Mouse (Mus musculus): ENCODE data around the gene Mmp21. TPM values are rescaled to one million over a fixed set of nuclear protein-coding genes. Genes with fewer than 3 reads are reported as not detected.

Mmp21 gene
- total RNA-seq (2021) (not detected), polyA plus RNA-seq (2012; rRNA removed) (not detected in 2 replicates)
- long read RNA-seq, result 0 reads

GRCm38 (mm10) chr7:133679961-133680360 is at the start of gene Mmp21:
TSS of gene Mmp21 (minus strand) at chr7:133680061.
- intact Hi-C loops (cut with DNase I), result no loop called here
- Histone ChIP-seq H3K36me3 (ENCODE audit: control insufficient read depth, insufficient read depth, low read length) (no peaks in the 10 kb centered on the region), H3K79me2 (replicated peaks; ENCODE audit: control insufficient read depth, insufficient read depth, low read length) (no peaks in the 10 kb centered on the region), H3K4me1 (ENCODE audit: control insufficient read depth, insufficient read depth, low read length) (peaks cover 1% of the 10 kb centered on the region; the same call in 1 of the 2 replicates), H3K9ac (ENCODE audit: low read depth, low read length) (no peak within 1 kb of the TSS), H3K27me3 (ENCODE audit: control insufficient read depth, insufficient read depth, low read length) (no peaks in the 10 kb centered on the region), H3K4me3 (no peak within 1 kb of the TSS), H3K27ac (no peak within 1 kb of the TSS)
- WGBS, result 76% methylated on average over 3 of the region's 3 CpGs
- TF ChIP-seq EP300 (IDR thresholded peaks at IDR 0.05; ENCODE audit: insufficient read depth, low read depth, low read length) (no peak), CTCF (IDR thresholded peaks at IDR 0.05) (no peak), POLR2A (IDR thresholded peaks at IDR 0.05; ENCODE audit: insufficient read depth, low read depth, low read length) (no peak)
- no peak for DNase-seq

- no peak overlapping the region for H3K4me3 ChIP-seq
- intact Hi-C loops (cut with DNase I), result loop anchor here (5.0 kb wide), 1 partner anchor 43 kb away; no protein-coding TSS in a partner anchor
- DNase-seq, result no peak
- WGBS, result 80% methylated on average over 5 of the region's 5 CpGs
- no peak for TF ChIP-seq CTCF (IDR thresholded peaks at IDR 0.05)
- no peak for TF ChIP-seq EP300 (IDR thresholded peaks at IDR 0.05; ENCODE audit: insufficient read depth, low read depth, low read length)
- TF ChIP-seq POLR2A (IDR thresholded peaks at IDR 0.05; ENCODE audit: insufficient read depth, low read depth, low read length), result no peak
- peak overlapping the region; percentile 88 for H3K27ac ChIP-seq
- no peaks in the 10 kb centered on the region for H3K27me3 ChIP-seq (ENCODE audit: control insufficient read depth, insufficient read depth, low read length)
- peaks cover 15% of the 10 kb centered on the region for H3K4me1 ChIP-seq (ENCODE audit: control insufficient read depth, insufficient read depth, low read length)
- H3K36me3 ChIP-seq (ENCODE audit: control insufficient read depth, insufficient read depth, low read length), result peaks cover 2% of the 10 kb centered on the region; the same call in 1 of the 2 replicates
- no peaks in the 10 kb centered on the region for H3K79me2 ChIP-seq (replicated peaks; ENCODE audit: control insufficient read depth, insufficient read depth, low read length)
- no peak overlapping the region for H3K9ac ChIP-seq (ENCODE audit: low read depth, low read length)
Observed at GRCm38 (mm10) chr7:133729351-133729750, 49.5 kb upstream of the Mmp21 start.

- DNase-seq, result peak in 1 of 2 experiments; percentile 30
- H3K27ac ChIP-seq, result peak overlapping the region; percentile 56
- no peaks in the 10 kb centered on the region for H3K27me3 ChIP-seq (ENCODE audit: control insufficient read depth, insufficient read depth, low read length)
- peaks cover 12% of the 10 kb centered on the region for H3K4me1 ChIP-seq (ENCODE audit: control insufficient read depth, insufficient read depth, low read length)
- intact Hi-C loops (cut with DNase I), result loop anchor here (5.0 kb wide), 1 partner anchor 45 kb away; no protein-coding TSS in a partner anchor
- H3K79me2 ChIP-seq (replicated peaks; ENCODE audit: control insufficient read depth, insufficient read depth, low read length), result no peaks in the 10 kb centered on the region
- H3K4me3 ChIP-seq, result no peak overlapping the region
- H3K9ac ChIP-seq (ENCODE audit: low read depth, low read length), result no peak overlapping the region
- TF ChIP-seq EP300 (IDR thresholded peaks at IDR 0.05; ENCODE audit: insufficient read depth, low read depth, low read length), result 0 out of 2 replicates have a peak, but pooled peaks have one; percentile 56
- TF ChIP-seq POLR2A (IDR thresholded peaks at IDR 0.05; ENCODE audit: insufficient read depth, low read depth, low read length), result no peak
- H3K36me3 ChIP-seq (ENCODE audit: control insufficient read depth, insufficient read depth, low read length), result peaks cover 2% of the 10 kb centered on the region; the same call in 1 of the 2 replicates
- 56% methylated on average over 6 of the region's 6 CpGs for WGBS
Observed at GRCm38 (mm10) chr7:133727027-133727426, 47.2 kb upstream of the Mmp21 start.

- Histone ChIP-seq H3K9ac (ENCODE audit: low read depth, low read length) (no peak overlapping the region), H3K79me2 (replicated peaks; ENCODE audit: control insufficient read depth, insufficient read depth, low read length) (no peaks in the 10 kb centered on the region), H3K4me3 (no peak overlapping the region), H3K27me3 (ENCODE audit: control insufficient read depth, insufficient read depth, low read length) (no peaks in the 10 kb centered on the region), H3K36me3 (ENCODE audit: control insufficient read depth, insufficient read depth, low read length) (peaks cover 2% of the 10 kb centered on the region; the same call in 1 of the 2 replicates), H3K4me1 (ENCODE audit: control insufficient read depth, insufficient read depth, low read length) (peaks cover 5% of the 10 kb centered on the region), H3K27ac (peak overlapping the region; percentile 20)
- TF ChIP-seq EP300 (IDR thresholded peaks at IDR 0.05; ENCODE audit: insufficient read depth, low read depth, low read length) (no peak), POLR2A (IDR thresholded peaks at IDR 0.05; ENCODE audit: insufficient read depth, low read depth, low read length) (no peak), CTCF (IDR thresholded peaks at IDR 0.05) (no peak)
- peak; percentile 50 to 52 for DNase-seq
- intact Hi-C loops (cut with DNase I), result loop anchor here (5.0 kb wide), 1 partner anchor 47 kb away; no protein-coding TSS in a partner anchor
- 71% methylated on average over 10 of the region's 10 CpGs for WGBS
Observed at GRCm38 (mm10) chr7:133725571-133725970, 45.7 kb upstream of the Mmp21 start.

- H3K9ac ChIP-seq (ENCODE audit: low read depth, low read length), result no peak overlapping the region
- peaks cover 2% of the 10 kb centered on the region; the same call in 1 of the 2 replicates for H3K4me1 ChIP-seq (ENCODE audit: control insufficient read depth, insufficient read depth, low read length)
- H3K4me3 ChIP-seq, result no peak overlapping the region
- no peak for TF ChIP-seq POLR2A (IDR thresholded peaks at IDR 0.05; ENCODE audit: insufficient read depth, low read depth, low read length)
- no peak for TF ChIP-seq EP300 (IDR thresholded peaks at IDR 0.05; ENCODE audit: insufficient read depth, low read depth, low read length)
- no peak for TF ChIP-seq CTCF (IDR thresholded peaks at IDR 0.05)
- intact Hi-C loops (cut with DNase I), result loop anchor here (5.0 kb wide), 2 partner anchors 47 to 58 kb away; no protein-coding TSS in a partner anchor
- no peaks in the 10 kb centered on the region; the same call in 1 of the 2 replicates for H3K36me3 ChIP-seq (ENCODE audit: control insufficient read depth, insufficient read depth, low read length)
- no peaks in the 10 kb centered on the region for H3K79me2 ChIP-seq (replicated peaks; ENCODE audit: control insufficient read depth, insufficient read depth, low read length)
- no peaks in the 10 kb centered on the region for H3K27me3 ChIP-seq (ENCODE audit: control insufficient read depth, insufficient read depth, low read length)
- 63% methylated on average over 10 of the region's 10 CpGs for whole genome bisulfite sequencing
- no peak for DNase-seq
- no peak overlapping the region for H3K27ac ChIP-seq
Observed at GRCm38 (mm10) chr7:133724844-133725243, 45.0 kb upstream of the Mmp21 start.

- Histone ChIP-seq H3K27ac (no peak overlapping the region), H3K9ac (ENCODE audit: low read depth, low read length) (no peak overlapping the region), H3K36me3 (ENCODE audit: control insufficient read depth, insufficient read depth, low read length) (no peaks in the 10 kb centered on the region), H3K27me3 (ENCODE audit: control insufficient read depth, insufficient read depth, low read length) (no peaks in the 10 kb centered on the region), H3K4me1 (ENCODE audit: control insufficient read depth, insufficient read depth, low read length) (no peaks in the 10 kb centered on the region), H3K79me2 (replicated peaks; ENCODE audit: control insufficient read depth, insufficient read depth, low read length) (no peaks in the 10 kb centered on the region), H3K4me3 (no peak overlapping the region)
- 45% methylated on average over 11 of the region's 11 CpGs for WGBS
- intact Hi-C loops (cut with DNase I), result loop anchor here (5.0 kb wide), 1 partner anchor 53 kb away; no protein-coding TSS in a partner anchor
- no peak for TF ChIP-seq CTCF (IDR thresholded peaks at IDR 0.05)
- TF ChIP-seq POLR2A (IDR thresholded peaks at IDR 0.05; ENCODE audit: insufficient read depth, low read depth, low read length), result no peak
- no peak for TF ChIP-seq EP300 (IDR thresholded peaks at IDR 0.05; ENCODE audit: insufficient read depth, low read depth, low read length)
- DNase-seq, result no peak
Observed at GRCm38 (mm10) chr7:133720616-133721015, 40.8 kb upstream of the Mmp21 start.
